7 mouse cellular contexts compared by ENCODE assay signal in genomic region chr2:180709923-180710272, GRCm38 (mm10). TPM values are rescaled to one million over a fixed set of nuclear protein-coding genes. Genes with fewer than 3 reads are reported as not detected.
A peak's percentile ranks its signal among the peaks of the same experiment; 100 is the strongest.
DNase-seq lines count a peak whose midpoint lies in the region; ATAC-seq lines count a peak whose summit lies in the region.

TSS of gene Dido1 (minus strand) at chr2:180709999.
TSS of gene Gid8 (plus strand) at chr2:180710117.

- H3K4me1 ChIP-seq in embryonic facial prominence, embryonic 12.5 days, result peaks cover 16% of the 10 kb centered on the region
- H3K4me1 ChIP-seq in limb, embryonic 11.5 days (ENCODE audit: control insufficient read depth, insufficient read depth, low read length), result peaks cover 13% of the 10 kb centered on the region
- peaks cover 20% of the 10 kb centered on the region for H3K4me1 ChIP-seq in midbrain, embryonic 14.5 days (ENCODE audit: control insufficient read depth, insufficient read depth, low read length)

- no peaks in the 10 kb centered on the region for H3K27me3 ChIP-seq in embryonic facial prominence, embryonic 12.5 days
- no peaks in the 10 kb centered on the region for H3K27me3 ChIP-seq in limb, embryonic 11.5 days (ENCODE audit: control insufficient read depth, insufficient read depth, low read length)
- no peaks in the 10 kb centered on the region for H3K27me3 ChIP-seq in midbrain, embryonic 14.5 days (ENCODE audit: control insufficient read depth, insufficient read depth, low read length)

- H3K9me3 ChIP-seq in embryonic facial prominence, embryonic 12.5 days, result no peaks in the 10 kb centered on the region
- H3K9me3 ChIP-seq in limb, embryonic 11.5 days (ENCODE audit: control insufficient read depth, low read length), result no peaks in the 10 kb centered on the region
- H3K9me3 ChIP-seq in midbrain, embryonic 14.5 days (ENCODE audit: control insufficient read depth, low read length), result no peaks in the 10 kb centered on the region

- DNase-seq in adrenal gland, postnatal 25 days, result peak; percentile 95
- peak; percentile 100 for DNase-seq in heart, adult 11 months
- DNase-seq in kidney, adult 18-20 months, result peak; percentile 94
- peak; percentile 97 for DNase-seq in limb, embryonic 11.5 days (ENCODE audit: low spot score)
- DNase-seq in midbrain, embryonic 14.5 days, result peak; percentile 99
- DNase-seq in spleen, adult 18-20 months, result peak; percentile 87 to 91

- WGBS in embryonic facial prominence, embryonic 12.5 days, result under 1% methylated on average over 36 of the region's 43 CpGs
- under 1% methylated on average over 36 of the region's 43 CpGs for WGBS in limb, embryonic 11.5 days
- under 1% methylated on average over 43 of the region's 43 CpGs for WGBS in midbrain, embryonic 14.5 days

- peak within 1 kb of the TSS; percentile 99 for H3K9ac ChIP-seq in embryonic facial prominence, embryonic 12.5 days
- H3K9ac ChIP-seq in limb, embryonic 11.5 days (ENCODE audit: low read length), result peak within 1 kb of the TSS; percentile 97
- H3K9ac ChIP-seq in midbrain, embryonic 14.5 days (replicated peaks; ENCODE audit: low read length), result peak within 1 kb of the TSS; percentile 98

- H3K4me3 ChIP-seq in embryonic facial prominence, embryonic 12.5 days, result peak within 1 kb of the TSS; percentile 94
- H3K4me3 ChIP-seq in limb, embryonic 11.5 days (ENCODE audit: low read depth, low read length), result peak within 1 kb of the TSS; percentile 100
- H3K4me3 ChIP-seq in midbrain, embryonic 14.5 days (replicated peaks; ENCODE audit: low read depth, low read length), result peak within 1 kb of the TSS; percentile 99

- H3K27ac ChIP-seq in embryonic facial prominence, embryonic 12.5 days, result peak within 1 kb of the TSS; percentile 85
- H3K27ac ChIP-seq in limb, embryonic 11.5 days (replicated peaks; ENCODE audit: low read depth, low read length), result peak within 1 kb of the TSS; percentile 68
- H3K27ac ChIP-seq in midbrain, embryonic 14.5 days (replicated peaks; ENCODE audit: low read depth, low read length), result peak within 1 kb of the TSS; percentile 87

- H3K4me2 ChIP-seq in embryonic facial prominence, embryonic 12.5 days (replicated peaks), result peak within 1 kb of the TSS; percentile 85
- peak within 1 kb of the TSS; percentile 78 for H3K4me2 ChIP-seq in limb, embryonic 11.5 days (ENCODE audit: low read depth, severe bottlenecking)
- H3K4me2 ChIP-seq in midbrain, embryonic 14.5 days (ENCODE audit: low read length), result peak within 1 kb of the TSS; percentile 88

- H3K36me3 ChIP-seq in embryonic facial prominence, embryonic 12.5 days, result peaks cover 16% of the 10 kb centered on the region
- H3K36me3 ChIP-seq in limb, embryonic 11.5 days (ENCODE audit: control insufficient read depth, insufficient read depth, low read length), result peaks cover 8% of the 10 kb centered on the region; the same call in 1 of the 2 replicates
- H3K36me3 ChIP-seq in midbrain, embryonic 14.5 days (ENCODE audit: control insufficient read depth, insufficient read depth, low read length), result peaks cover 16% of the 10 kb centered on the region

- peak; percentile 93 for ATAC-seq in embryonic facial prominence, embryonic 12.5 days (ENCODE audit: insufficient number of reproducible peaks, insufficient read depth, low FRiP score, low TSS enrichment)
- peak; percentile 92 for ATAC-seq in limb, embryonic 11.5 days (ENCODE audit: insufficient number of reproducible peaks, low FRiP score, low TSS enrichment, low read depth)
- peak; percentile 96 for ATAC-seq in midbrain, embryonic 14.5 days (ENCODE audit: low FRiP score, low TSS enrichment)

RNA-seq across cellular contexts. Expression of gene Dido1, which starts in this region (rescaled TPM):
- total RNA-seq in adrenal gland, postnatal 25 days (2021), result 49.8 and 53.0 TPM in 2 replicates
- 35.3 and 36.8 TPM in 2 replicates for polyA plus RNA-seq in embryonic facial prominence, embryonic 12.5 days (2016; fragmentation: Nextera tagmentation; extraction: Ambion mirVana)
- 30.0 and 34.9 TPM in 2 replicates for polyA plus RNA-seq in limb, embryonic 11.5 days (2014; fragmentation: Nextera tagmentation; extraction: Ambion mirVana)
- 31.2 and 38.1 TPM in 2 replicates for polyA plus RNA-seq in midbrain, embryonic 14.5 days (2014; fragmentation: Nextera tagmentation; extraction: Ambion mirVana)

RNA-seq across cellular contexts. Expression of gene Gid8, which starts in this region (rescaled TPM):
- 63.0 and 72.3 TPM in 2 replicates for total RNA-seq in adrenal gland, postnatal 25 days (2021)
- polyA plus RNA-seq in embryonic facial prominence, embryonic 12.5 days (2016; fragmentation: Nextera tagmentation; extraction: Ambion mirVana), result 62.6 and 63.6 TPM in 2 replicates
- 64.9 and 65.6 TPM in 2 replicates for polyA plus RNA-seq in limb, embryonic 11.5 days (2014; fragmentation: Nextera tagmentation; extraction: Ambion mirVana)
- polyA plus RNA-seq in midbrain, embryonic 14.5 days (2014; fragmentation: Nextera tagmentation; extraction: Ambion mirVana), result 51.8 and 64.9 TPM in 2 replicates

Comparison
In these comparisons a context has a peak if more than half of its experiments do, and no peak if none do; other contexts are left out.
1. Peak in every context shown above with its lines: DNase-seq, ATAC-seq, H3K4me3 ChIP-seq and H3K27ac ChIP-seq.